Mouse (Mus musculus): ENCODE results near the gene Homer1. TPM values are rescaled to one million over a fixed set of nuclear protein-coding genes. Genes with fewer than 3 reads are reported as not detected.

The Homer1 gene
- polyA plus RNA-seq, 1 experiment from 2014 or later: 11.1 TPM

GRCm38 (mm10) chr13:93352030-93352429 is 52.6 kb downstream of the Homer1 start:
- WGBS: 82% methylated on average over 2 of the region's 2 CpGs
- peak; percentile 28 for DNase-seq (ENCODE audit: low spot score, missing footprints)
- no peak overlapping the region for H3K4me3 ChIP-seq (ENCODE audit: low read depth, low read length)

GRCm38 (mm10) chr13:93354420-93355278 is 55.2 kb downstream of the Homer1 start:
- Histone ChIP-seq H3K9me3 (ENCODE audit: control insufficient read depth, low read length) (no peaks in the 10 kb centered on the region), H3K4me2 (no peak overlapping the region), H3K27me3 (ENCODE audit: control insufficient read depth, insufficient read depth, low read length) (no peaks in the 10 kb centered on the region), H3K36me3 (ENCODE audit: control insufficient read depth, insufficient read depth, low read length) (no peaks in the 10 kb centered on the region), H3K27ac (ENCODE audit: low read depth, low read length) (no peak overlapping the region), H3K9ac (ENCODE audit: low read length) (no peak overlapping the region), H3K4me3 (ENCODE audit: low read depth, low read length) (no peak overlapping the region), H3K4me1 (ENCODE audit: control insufficient read depth, insufficient read depth, low read length) (no peaks in the 10 kb centered on the region)
- DNase-seq (ENCODE audit: low spot score, missing footprints) (peak; percentile 83), ATAC-seq (ENCODE audit: low FRiP score) (no peak)
- WGBS: 74% methylated on average over 7 of the region's 7 CpGs

More at GRCm38 (mm10) chr13:93352030-93352429, 52.6 kb downstream of the Homer1 start:
- Histone ChIP-seq H3K4me1 (ENCODE audit: control insufficient read depth, insufficient read depth, low read length) (no peaks in the 10 kb centered on the region), H3K36me3 (ENCODE audit: control insufficient read depth, insufficient read depth, low read length) (no peaks in the 10 kb centered on the region), H3K27me3 (ENCODE audit: control insufficient read depth, insufficient read depth, low read length) (no peaks in the 10 kb centered on the region), H3K27ac (ENCODE audit: low read depth, low read length) (no peak overlapping the region), H3K9me3 (ENCODE audit: control insufficient read depth, low read length) (no peaks in the 10 kb centered on the region), H3K9ac (ENCODE audit: low read length) (no peak overlapping the region), H3K4me2 (no peak overlapping the region)
- no peak for ATAC-seq (ENCODE audit: low FRiP score)

- no peaks in the 10 kb centered on the region for H3K9me3 ChIP-seq (ENCODE audit: control insufficient read depth, low read length)
- H3K36me3 ChIP-seq (ENCODE audit: control insufficient read depth, insufficient read depth, low read length): no peaks in the 10 kb centered on the region
- H3K4me2 ChIP-seq: no peak overlapping the region
- 73% methylated on average over 6 of the region's 6 CpGs for WGBS
- ATAC-seq (ENCODE audit: low FRiP score): no peak; the same call in 1 of the 2 replicates
- H3K9ac ChIP-seq (ENCODE audit: low read length): no peak overlapping the region
- H3K27ac ChIP-seq (ENCODE audit: low read depth, low read length): no peak overlapping the region
- H3K4me3 ChIP-seq (ENCODE audit: low read depth, low read length): no peak overlapping the region
- H3K4me1 ChIP-seq (ENCODE audit: control insufficient read depth, insufficient read depth, low read length): no peaks in the 10 kb centered on the region
- DNase-seq (ENCODE audit: low spot score, missing footprints): no peak
- H3K27me3 ChIP-seq (ENCODE audit: control insufficient read depth, insufficient read depth, low read length): no peaks in the 10 kb centered on the region
These were observed 55.8 kb downstream of the Homer1 start for GRCm38 (mm10) chr13:93355279-93355587.

GRCm38 (mm10) chr13:93358522-93358921 is 59.1 kb downstream of the Homer1 start:
- no peaks in the 10 kb centered on the region for H3K4me1 ChIP-seq (ENCODE audit: control insufficient read depth, insufficient read depth, low read length)
- no peak overlapping the region for H3K4me3 ChIP-seq (ENCODE audit: low read depth, low read length)
- H3K4me2 ChIP-seq: no peak overlapping the region
- H3K9me3 ChIP-seq (ENCODE audit: control insufficient read depth, low read length): no peaks in the 10 kb centered on the region
- peak; percentile 70 for DNase-seq (ENCODE audit: low spot score, missing footprints)
- H3K9ac ChIP-seq (ENCODE audit: low read length): no peak overlapping the region
- no peaks in the 10 kb centered on the region for H3K36me3 ChIP-seq (ENCODE audit: control insufficient read depth, insufficient read depth, low read length)
- H3K27ac ChIP-seq (ENCODE audit: low read depth, low read length): no peak overlapping the region
- no peak for ATAC-seq (ENCODE audit: low FRiP score)
- WGBS: 92% methylated on average over 1 of the region's 1 CpGs
- H3K27me3 ChIP-seq (ENCODE audit: control insufficient read depth, insufficient read depth, low read length): no peaks in the 10 kb centered on the region

GRCm38 (mm10) chr13:93367555-93367954 is 68.1 kb downstream of the Homer1 start:
- Histone ChIP-seq H3K27me3 (ENCODE audit: control insufficient read depth, insufficient read depth, low read length) (no peaks in the 10 kb centered on the region), H3K36me3 (ENCODE audit: control insufficient read depth, insufficient read depth, low read length) (no peaks in the 10 kb centered on the region), H3K4me3 (ENCODE audit: low read depth, low read length) (no peak overlapping the region), H3K27ac (ENCODE audit: low read depth, low read length) (no peak overlapping the region), H3K9me3 (ENCODE audit: control insufficient read depth, low read length) (no peaks in the 10 kb centered on the region), H3K9ac (ENCODE audit: low read length) (no peak overlapping the region), H3K4me1 (ENCODE audit: control insufficient read depth, insufficient read depth, low read length) (no peaks in the 10 kb centered on the region), H3K4me2 (no peak overlapping the region)
- 86% methylated on average over 5 of the region's 5 CpGs for WGBS
- DNase-seq (ENCODE audit: low spot score, missing footprints): no peak
- no peak for ATAC-seq (ENCODE audit: low FRiP score)

GRCm38 (mm10) chr13:93368812-93369584 is 69.6 kb downstream of the Homer1 start:
- no peak overlapping the region for H3K4me3 ChIP-seq (ENCODE audit: low read depth, low read length)
- H3K9ac ChIP-seq (ENCODE audit: low read length): no peak overlapping the region
- DNase-seq (ENCODE audit: low spot score, missing footprints): no peak
- no peaks in the 10 kb centered on the region for H3K9me3 ChIP-seq (ENCODE audit: control insufficient read depth, low read length)
- H3K4me1 ChIP-seq (ENCODE audit: control insufficient read depth, insufficient read depth, low read length): no peaks in the 10 kb centered on the region
- H3K27ac ChIP-seq (ENCODE audit: low read depth, low read length): no peak overlapping the region
- H3K27me3 ChIP-seq (ENCODE audit: control insufficient read depth, insufficient read depth, low read length): no peaks in the 10 kb centered on the region
- H3K4me2 ChIP-seq: no peak overlapping the region
- WGBS: 95% methylated on average over 7 of the region's 7 CpGs
- H3K36me3 ChIP-seq (ENCODE audit: control insufficient read depth, insufficient read depth, low read length): no peaks in the 10 kb centered on the region
- ATAC-seq (ENCODE audit: low FRiP score): no peak

GRCm38 (mm10) chr13:93374457-93374856 is 75.0 kb downstream of the Homer1 start:
- WGBS: 88% methylated on average over 5 of the region's 5 CpGs

GRCm38 (mm10) chr13:93378493-93378892 is 79.1 kb downstream of the Homer1 start:
- no peak overlapping the region for H3K9ac ChIP-seq (ENCODE audit: low read length)
- no peaks in the 10 kb centered on the region for H3K27me3 ChIP-seq (ENCODE audit: control insufficient read depth, insufficient read depth, low read length)
- no peak for DNase-seq (ENCODE audit: low spot score, missing footprints)
- no peak overlapping the region for H3K4me3 ChIP-seq (ENCODE audit: low read depth, low read length)
- no peaks in the 10 kb centered on the region for H3K36me3 ChIP-seq (ENCODE audit: control insufficient read depth, insufficient read depth, low read length)
- no peak overlapping the region for H3K4me2 ChIP-seq
- no peak for ATAC-seq (ENCODE audit: low FRiP score)
- H3K4me1 ChIP-seq (ENCODE audit: control insufficient read depth, insufficient read depth, low read length): no peaks in the 10 kb centered on the region
- no peak overlapping the region for H3K27ac ChIP-seq (ENCODE audit: low read depth, low read length)
- no peaks in the 10 kb centered on the region for H3K9me3 ChIP-seq (ENCODE audit: control insufficient read depth, low read length)
- 94% methylated on average over 1 of the region's 1 CpGs for WGBS

More at GRCm38 (mm10) chr13:93374457-93374856, 75.0 kb downstream of the Homer1 start:
- Histone ChIP-seq H3K9ac (ENCODE audit: low read length) (no peak overlapping the region), H3K27ac (ENCODE audit: low read depth, low read length) (no peak overlapping the region), H3K4me1 (ENCODE audit: control insufficient read depth, insufficient read depth, low read length) (no peaks in the 10 kb centered on the region), H3K27me3 (ENCODE audit: control insufficient read depth, insufficient read depth, low read length) (no peaks in the 10 kb centered on the region), H3K4me3 (ENCODE audit: low read depth, low read length) (no peak overlapping the region), H3K4me2 (no peak overlapping the region), H3K9me3 (ENCODE audit: control insufficient read depth, low read length) (no peaks in the 10 kb centered on the region), H3K36me3 (ENCODE audit: control insufficient read depth, insufficient read depth, low read length) (no peaks in the 10 kb centered on the region)
- DNase-seq (ENCODE audit: low spot score, missing footprints) (no peak), ATAC-seq (ENCODE audit: low FRiP score) (no peak)

GRCm38 (mm10) chr13:93380399-93381063 is 81.1 kb downstream of the Homer1 start:
- ATAC-seq (ENCODE audit: low FRiP score) (no peak), DNase-seq (ENCODE audit: low spot score, missing footprints) (no peak)
- Histone ChIP-seq H3K9ac (ENCODE audit: low read length) (no peak overlapping the region), H3K27ac (ENCODE audit: low read depth, low read length) (no peak overlapping the region), H3K36me3 (ENCODE audit: control insufficient read depth, insufficient read depth, low read length) (no peaks in the 10 kb centered on the region), H3K4me3 (ENCODE audit: low read depth, low read length) (no peak overlapping the region), H3K4me1 (ENCODE audit: control insufficient read depth, insufficient read depth, low read length) (no peaks in the 10 kb centered on the region), H3K4me2 (no peak overlapping the region), H3K27me3 (ENCODE audit: control insufficient read depth, insufficient read depth, low read length) (no peaks in the 10 kb centered on the region), H3K9me3 (ENCODE audit: control insufficient read depth, low read length) (no peaks in the 10 kb centered on the region)
- WGBS: 94% methylated on average over 8 of the region's 8 CpGs

Data from midbrain, embryonic 11.5 days (tissue).